Mouse (Mus musculus) CH12.LX (cell line): ENCODE data around the gene Mast3.

Experiments used
- CTCF ChIP-seq, 2 experiments: IDR thresholded peaks in 1 of 2; conservative IDR thresholded peaks in 1 of 2; 2 replicates each; pipeline ENCODE4 v1.5.1; 2011 to 2012; ENCODE audit warnings: low read depth in 2 of 2, low read length in 2 of 2, improper control_type of control experiment in 1 of 2, inconsistent platforms in 1 of 2, mild to moderate bottlenecking in 1 of 2, moderate library complexity in 1 of 2
- EP300 ChIP-seq: IDR thresholded peaks from 2 replicates; pipeline ENCODE4 v1.6.1; 2011; ENCODE audit warnings: low read length, improper control_type of control experiment
- ETS1 ChIP-seq: conservative IDR thresholded peaks from 2 replicates; pipeline ENCODE4 v1.6.1; 2012; ENCODE audit warnings: low read depth, mild to moderate bottlenecking, inconsistent platforms, low read length, improper control_type of control experiment, moderate library complexity
- HCFC1 ChIP-seq: IDR thresholded peaks from 2 replicates; pipeline ENCODE4 v1.6.1; 2012; ENCODE audit warnings: low read depth, mild to moderate bottlenecking, inconsistent platforms, low read length, improper control_type of control experiment
- MAFK ChIP-seq: IDR thresholded peaks from 2 replicates; pipeline ENCODE4 v1.6.1; 2011; ENCODE audit warnings: low read length, improper control_type of control experiment; ENCODE audit not compliant: insufficient replicate concordance
- MAX ChIP-seq: IDR thresholded peaks from 2 replicates; pipeline ENCODE4 v1.6.1; 2011; ENCODE audit warnings: low read length, improper control_type of control experiment
- NELFE ChIP-seq: IDR thresholded peaks from 2 replicates; pipeline ENCODE4 v1.6.1; 2011; ENCODE audit warnings: low read depth, low read length, improper control_type of control experiment
- POLR2A ChIP-seq: IDR thresholded peaks from 2 replicates; pipeline ENCODE4 v1.6.1; 2011; ENCODE audit warnings: low read depth, mild to moderate bottlenecking, improper control_type of control experiment, low read length
- POLR2AphosphoS2 ChIP-seq: IDR thresholded peaks from 2 replicates; pipeline ENCODE4 v1.6.1; 2011; ENCODE audit warnings: low read depth, low read length, improper control_type of control experiment
- RAD21 ChIP-seq: IDR thresholded peaks from 2 replicates; pipeline ENCODE4 v1.6.1; 2011; ENCODE audit warnings: low read depth, mild to moderate bottlenecking, low read length, improper control_type of control experiment, moderate library complexity
- SIN3A ChIP-seq: IDR thresholded peaks from 2 replicates; pipeline ENCODE4 v1.6.1; 2012; ENCODE audit warnings: low read length, improper control_type of control experiment, inconsistent platforms
- TBP ChIP-seq: conservative IDR thresholded peaks from 2 replicates; pipeline ENCODE4 v1.6.1; 2011; ENCODE audit warnings: low read depth, low read length, improper control_type of control experiment
- USF1 ChIP-seq: IDR thresholded peaks from 2 replicates; pipeline ENCODE4 v1.6.1; 2014; ENCODE audit warnings: low read depth, mild to moderate bottlenecking, inconsistent platforms, low read length, improper control_type of control experiment
- ZNF384 ChIP-seq: IDR thresholded peaks from 2 replicates; pipeline ENCODE4 v1.6.1; 2012; ENCODE audit warnings: low read depth, low read length, improper control_type of control experiment, inconsistent platforms

GRCm38 (mm10) chr8:70852595-70853231 is 47.9 kb upstream of the Mast3 start:
- TF ChIP-seq ZNF384 (no peak), HCFC1 (no peak), CTCF (conservative IDR thresholded peaks at IDR 0.05 in 1 of 2, IDR thresholded peaks at IDR 0.05 in 1 of 2; ENCODE audit: low read depth in 2 of 2, low read length in 2 of 2) (no peak), POLR2A (no peak), ETS1 (no peak), NELFE (no peak), EP300 (no peak), MAFK (no peak), TBP (no peak), USF1 (no peak), RAD21 (no peak), POLR2AphosphoS2 (no peak), MAX (no peak), SIN3A (no peak)
